Mouse (Mus musculus) c-Kit-positive CD71-positive TER-119-negative erythroid progenitor cells, embryonic 14.5 days (primary cell): ENCODE results near the gene Ncf1.

Experiments
- DNase-seq: peaks from one replicate; pipeline ENCODE4 v3.0.0-alpha.2; 2013; ENCODE audit warnings: low read depth

Gene Ncf1

DNA sequence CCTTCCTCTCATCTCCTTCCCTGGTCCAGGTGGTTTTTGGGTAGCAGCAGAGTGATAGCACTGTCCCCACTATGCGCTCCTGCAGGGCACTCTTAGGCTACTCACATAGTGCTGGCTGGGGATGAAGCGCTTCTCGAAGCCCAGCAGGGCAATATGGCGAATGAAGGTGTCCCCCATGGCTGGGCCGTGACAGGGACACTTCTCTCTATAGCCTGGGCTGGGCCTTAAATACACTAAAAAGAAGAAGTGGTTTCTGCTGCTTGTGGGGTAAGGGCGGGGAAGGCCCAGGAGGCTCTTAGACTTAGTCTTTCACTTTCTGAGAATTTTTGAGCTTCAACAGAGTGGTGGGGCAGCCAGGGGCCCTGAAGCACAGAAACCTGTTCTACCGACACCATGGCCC lies at the start of gene Ncf1:
Ncf1 (minus strand) TSS at position 235 of the 400 bp plus-strand sequence.
- DNase-seq = no peak

DNA sequence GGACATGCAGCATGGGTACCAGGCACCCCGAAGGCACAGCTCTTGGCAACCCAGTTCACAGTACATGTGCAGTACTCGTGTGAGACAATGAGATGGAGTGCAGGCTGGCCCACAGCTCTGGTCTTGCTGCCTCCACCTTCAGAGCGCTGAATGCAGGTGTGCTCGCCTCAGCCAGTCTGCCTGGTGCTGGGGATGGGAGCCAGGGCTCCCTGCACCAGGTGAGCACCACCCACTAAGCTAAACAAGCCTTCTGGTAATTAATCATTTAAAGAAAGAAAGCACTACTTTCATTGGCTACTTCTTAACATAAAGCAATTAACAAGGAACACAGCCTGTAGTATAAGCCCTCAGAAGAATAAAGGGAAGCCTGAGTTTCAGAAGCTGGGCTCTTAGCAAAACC lies 47.7 kb upstream of the Ncf1 start:
- no peak for DNase-seq

- no peak for DNase-seq
These were observed 46.1 kb upstream of the Ncf1 start for GRCm38 (mm10) chr5:134275556-134275955.

DNA sequence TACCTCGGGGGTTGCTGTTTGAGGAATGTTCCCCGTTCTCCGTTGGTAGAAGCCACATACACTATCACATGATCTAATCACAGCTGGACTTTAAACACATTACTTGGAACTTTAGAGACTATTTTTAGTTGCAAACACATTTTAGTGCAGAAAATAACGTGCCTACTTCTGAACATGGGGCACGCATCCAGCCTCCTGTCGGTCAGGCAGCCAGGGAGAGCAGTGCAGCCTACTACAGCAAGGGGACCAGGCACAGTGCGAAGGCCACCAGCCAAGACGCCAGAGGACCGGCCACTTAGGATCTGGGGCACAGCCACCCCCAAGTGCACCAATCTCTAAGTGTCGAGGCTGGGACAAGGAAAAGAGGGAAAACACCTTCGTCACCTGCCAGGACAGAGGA lies 45.6 kb upstream of the Ncf1 start:
- DNase-seq = no peak

DNA sequence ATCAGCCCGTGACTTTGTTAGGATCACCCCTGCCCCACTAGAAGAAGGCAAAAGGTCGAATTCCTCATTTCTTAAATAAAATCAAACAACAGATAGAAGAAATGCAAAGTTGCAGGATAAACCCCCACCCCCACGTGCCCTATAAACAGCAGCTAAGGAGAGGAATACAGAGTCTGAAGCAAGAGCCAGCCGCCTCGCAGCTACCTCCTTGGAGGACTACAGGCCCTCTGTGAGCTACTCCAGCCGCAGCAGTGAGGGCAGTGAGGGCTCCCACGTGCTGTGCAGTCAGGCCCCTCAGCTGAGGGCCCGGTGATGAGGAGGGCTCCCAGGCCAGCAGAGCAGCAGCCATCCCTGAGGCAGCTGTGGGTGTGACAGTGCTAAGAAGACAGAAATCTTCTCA lies 44.3 kb upstream of the Ncf1 start:
- DNase-seq = no peak

GRCm38 (mm10) chr5:134272761-134273160 lies 43.3 kb upstream of the Ncf1 start:
- no peak for DNase-seq

GRCm38 (mm10) chr5:134271421-134271820 lies 42.0 kb upstream of the Ncf1 start:
- DNase-seq = no peak

DNA sequence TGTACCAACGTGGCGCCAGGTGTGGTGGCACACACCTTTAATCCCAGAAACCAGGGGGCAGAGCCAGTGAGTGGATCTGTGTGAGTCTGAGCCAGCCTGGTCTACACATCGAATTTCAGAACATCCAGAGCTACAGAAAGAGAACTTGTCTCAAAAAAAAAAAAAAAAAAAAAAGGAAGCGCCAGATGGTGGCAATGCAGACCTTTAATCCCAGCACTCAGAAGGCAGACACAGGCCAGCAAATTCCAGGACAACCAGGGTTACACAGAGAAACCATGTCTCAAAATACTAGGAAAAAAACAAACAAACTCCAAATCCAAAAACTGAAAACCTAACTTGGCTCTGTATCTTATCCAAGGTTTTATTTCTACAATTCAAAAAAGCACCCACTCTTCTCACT lies 41.1 kb upstream of the Ncf1 start:
- DNase-seq = no peak

- no peak for DNase-seq
These were observed 40.3 kb upstream of the Ncf1 start for GRCm38 (mm10) chr5:134269751-134270150.

- no peak for DNase-seq
These were observed 39.3 kb upstream of the Ncf1 start for GRCm38 (mm10) chr5:134268751-134269150.

GRCm38 (mm10) chr5:134266404-134266803 lies 37.0 kb upstream of the Ncf1 start:
- DNase-seq = no peak

- DNase-seq = no peak
These were observed 36.5 kb upstream of the Ncf1 start for GRCm38 (mm10) chr5:134265890-134266289.

- no peak for DNase-seq
These were observed 30.7 kb upstream of the Ncf1 start for GRCm38 (mm10) chr5:134260001-134260636.

GRCm38 (mm10) chr5:134258934-134259333 lies 29.5 kb upstream of the Ncf1 start:
- no peak for DNase-seq

DNA sequence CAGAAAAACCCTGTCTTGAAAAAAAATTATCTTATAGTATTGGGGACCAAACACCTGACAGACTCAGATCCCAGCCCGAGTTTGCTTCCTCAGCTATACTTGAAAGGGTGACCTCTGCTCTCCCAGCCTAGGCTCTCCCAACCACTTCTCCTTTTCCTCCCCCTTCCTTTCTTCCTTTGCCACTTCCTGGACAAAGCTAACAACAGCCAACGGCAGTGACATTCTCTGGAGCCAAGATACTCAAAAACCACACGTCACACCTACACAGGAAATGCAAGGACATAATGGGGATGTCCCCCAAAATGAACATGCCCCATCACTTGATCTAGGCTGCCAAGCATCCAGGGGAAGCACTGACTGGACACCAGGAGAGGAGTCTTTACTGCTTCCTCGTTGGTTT lies 29.0 kb upstream of the Ncf1 start:
- no peak for DNase-seq

GRCm38 (mm10) chr5:134257349-134258031 lies 28.1 kb upstream of the Ncf1 start:
- no peak for DNase-seq

GRCm38 (mm10) chr5:134255294-134255693 lies 25.9 kb upstream of the Ncf1 start:
- no peak for DNase-seq

GRCm38 (mm10) chr5:134253806-134254205 lies 24.4 kb upstream of the Ncf1 start:
- DNase-seq = no peak

DNA sequence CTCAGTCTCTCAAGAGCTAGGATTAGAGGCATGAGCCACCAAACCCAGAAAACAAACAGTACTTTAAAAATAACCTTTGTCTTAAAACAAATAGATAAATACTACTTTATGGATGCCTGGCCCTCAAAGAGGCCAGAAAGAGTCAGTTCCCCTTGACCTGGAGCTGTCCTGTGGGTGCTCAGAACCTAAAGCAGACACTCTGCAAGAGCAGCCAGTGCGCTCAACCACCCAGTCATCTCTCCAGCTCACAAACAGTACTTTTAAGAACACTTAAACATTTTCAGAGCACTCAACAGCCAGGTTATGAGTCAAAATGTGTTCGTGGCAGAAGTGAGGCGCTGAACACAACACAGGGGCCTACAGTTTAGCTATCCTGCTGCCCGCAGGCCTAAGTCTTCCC lies 21.7 kb upstream of the Ncf1 start:
- DNase-seq = no peak

DNA sequence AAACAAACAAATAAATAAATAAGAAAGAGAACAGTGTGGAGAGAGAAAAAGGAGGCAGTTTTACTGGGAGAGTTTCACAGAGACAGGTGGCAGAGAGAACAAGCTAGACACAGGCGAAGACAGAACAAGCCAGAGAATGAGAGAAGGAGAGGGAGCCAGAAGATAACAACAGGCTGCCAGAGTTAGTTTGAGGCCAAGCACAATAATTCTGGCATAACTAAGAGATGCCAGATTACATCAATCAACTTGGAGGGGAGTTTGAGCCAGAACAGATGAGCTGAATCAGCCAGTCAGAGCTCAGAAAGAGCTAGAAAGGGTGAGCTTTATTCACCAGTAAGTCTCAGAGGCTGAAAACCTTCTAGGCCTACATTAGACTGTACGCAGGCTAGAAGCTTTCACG lies 21.2 kb upstream of the Ncf1 start:
- DNase-seq = no peak

DNA sequence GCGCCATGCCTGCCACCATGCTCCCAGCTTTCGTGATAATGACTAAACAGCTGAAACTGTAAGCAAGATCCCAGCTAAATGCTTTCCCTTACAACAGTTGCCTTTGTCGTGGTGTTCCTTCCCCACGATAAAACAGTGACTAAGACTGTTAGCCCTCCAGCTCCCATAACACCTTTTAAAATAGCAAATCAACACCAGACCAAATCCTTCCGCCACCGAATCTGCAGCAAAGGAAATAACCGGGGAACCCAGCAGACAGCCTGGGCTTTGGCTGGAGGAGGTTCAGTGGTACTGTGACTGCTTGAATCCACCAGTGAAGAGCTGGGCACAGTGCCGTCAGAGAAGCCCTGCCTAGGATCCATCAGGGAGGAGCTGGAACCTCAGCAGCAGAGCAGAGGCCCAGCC lies 19.8 kb upstream of the Ncf1 start:
- no peak for DNase-seq

DNA sequence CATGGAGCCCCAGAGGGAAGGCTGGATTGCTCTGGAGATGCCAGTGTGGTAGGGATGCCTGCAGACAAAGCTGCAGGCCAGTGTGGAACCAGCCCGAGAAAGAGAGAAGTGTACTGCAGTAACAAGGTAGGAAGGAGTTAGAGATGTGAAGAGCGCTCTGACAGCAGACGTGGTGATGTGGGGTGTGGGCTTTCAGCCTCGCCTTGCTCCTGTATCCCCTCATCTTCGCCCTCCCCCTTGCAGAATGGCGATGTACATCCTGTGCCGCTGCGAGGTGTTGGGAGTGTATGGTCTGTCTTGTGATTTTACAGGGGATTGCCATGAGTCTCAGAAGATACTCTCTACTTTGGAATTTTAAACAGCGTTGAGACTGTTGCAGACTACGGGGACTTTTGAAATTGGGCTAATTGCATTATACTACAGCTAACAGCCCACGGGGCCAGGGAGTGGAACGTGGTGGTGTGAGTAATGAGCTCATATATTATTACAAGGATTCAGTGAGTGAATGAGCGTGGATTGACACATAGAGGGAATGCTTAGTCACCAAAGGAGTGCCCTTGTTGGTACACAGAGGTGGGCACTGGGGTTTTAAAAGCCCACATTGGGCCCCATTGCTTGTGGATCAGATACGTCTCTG lies 19.3 kb upstream of the Ncf1 start:
- DNase-seq = no peak

DNA sequence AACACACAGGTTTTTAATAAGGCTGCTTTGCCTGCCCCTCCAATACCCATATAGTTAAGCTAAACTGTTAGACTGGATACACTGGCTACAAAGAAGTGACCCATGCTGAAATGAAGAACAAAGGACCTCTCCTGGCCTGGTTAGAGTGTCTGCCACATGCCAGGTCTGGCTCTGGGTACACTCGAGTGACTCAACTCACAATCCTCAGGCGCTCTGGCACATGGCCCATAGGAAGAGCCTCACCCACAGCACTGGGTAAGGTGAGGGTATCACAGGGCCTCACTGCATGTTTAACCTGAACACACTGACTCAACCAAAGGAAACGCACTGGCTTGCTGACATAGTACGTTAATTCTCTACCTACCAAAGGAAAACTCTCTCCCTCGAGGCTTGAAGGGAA lies 16.7 kb upstream of the Ncf1 start:
- no peak for DNase-seq

- no peak for DNase-seq
These were observed 15.5 kb upstream of the Ncf1 start for GRCm38 (mm10) chr5:134244890-134245289.
